Mouse (Mus musculus) right cerebral cortex, postnatal 36 days (tissue): ENCODE results near the gene Acsl5.

Experiments
- DNase-seq, 2 experiments: peaks; one replicate each; pipeline ENCODE4 v3.0.0; 2022; ENCODE audit warnings: low spot score in 2 of 2, mixed read lengths in 1 of 2

Acsl5 gene

DNA sequence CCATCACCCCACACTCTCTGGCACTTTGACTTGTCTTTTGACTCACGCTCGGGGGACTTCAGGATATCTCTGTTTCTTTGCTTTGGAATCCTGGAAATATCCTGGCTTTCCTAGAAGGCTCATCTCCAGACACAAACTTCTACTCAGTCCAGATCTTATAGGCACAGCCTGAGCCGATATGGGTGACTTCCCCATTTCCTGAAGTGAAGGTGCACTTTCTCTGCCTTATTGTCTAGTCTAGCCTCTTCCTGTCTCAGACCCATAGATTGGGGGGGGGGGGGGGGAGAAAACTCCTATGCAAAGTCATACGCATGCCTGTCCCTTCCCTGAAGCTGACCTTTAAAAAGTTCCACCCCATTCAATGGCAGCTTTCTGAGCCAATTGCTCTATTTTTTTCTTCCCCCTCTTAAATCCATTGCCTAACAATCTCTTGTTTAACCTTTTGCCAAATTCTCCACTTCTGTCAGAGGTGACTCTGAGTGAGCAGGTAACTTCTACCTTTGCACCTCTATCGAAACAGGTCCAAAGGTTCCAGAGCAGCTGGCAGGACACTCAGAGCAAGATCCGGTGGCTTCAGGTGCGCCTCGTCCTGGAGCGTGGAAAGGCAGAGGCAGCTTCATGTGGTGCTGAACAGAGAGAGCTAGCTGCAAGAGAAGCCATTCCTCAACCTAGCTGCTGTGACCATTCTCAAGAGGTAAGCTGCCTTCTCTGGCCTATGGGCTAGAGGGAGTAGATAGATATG lies at the start of gene Acsl5:
Gene Acsl5, plus strand, starts transcription at position 556 of the 742 bp plus-strand sequence.
- DNase-seq = no peak

DNA sequence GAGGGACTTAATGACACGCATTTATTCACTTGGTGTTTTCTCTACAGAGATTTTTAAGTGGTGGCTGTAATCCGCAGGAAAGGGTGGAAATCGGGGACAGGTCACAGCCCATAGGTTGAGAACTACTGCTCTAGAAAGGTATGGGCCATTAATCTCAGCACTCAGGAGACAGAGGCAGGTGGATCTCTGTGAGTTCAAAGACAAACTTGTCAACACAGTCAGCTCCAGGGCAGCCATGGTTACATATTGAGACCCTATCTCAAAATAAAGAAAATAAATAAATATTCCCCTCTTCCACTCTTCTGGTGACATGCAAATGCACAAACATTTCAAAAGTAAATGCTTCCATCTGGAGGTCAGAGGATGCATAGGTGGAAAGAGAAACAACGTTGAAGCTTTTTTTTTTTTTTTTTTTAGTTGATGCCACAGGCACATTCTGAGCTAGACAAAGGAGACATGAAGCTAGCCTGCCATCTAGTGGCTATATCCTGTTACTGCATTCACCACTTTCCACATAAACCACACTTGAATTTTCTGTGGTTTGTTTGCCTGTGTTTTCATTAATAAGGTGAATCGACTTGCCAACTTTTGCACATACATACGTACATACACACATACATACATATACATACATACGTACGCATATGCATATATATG lies 45.1 kb upstream of the Acsl5 start:
- peak in 1 of 2 experiments; percentile 14 for DNase-seq

GRCm38 (mm10) chr19:55207205-55207604 lies 44.5 kb upstream of the Acsl5 start:
- no peak for DNase-seq

GRCm38 (mm10) chr19:55207746-55208538 lies 43.8 kb upstream of the Acsl5 start:
- no peak for DNase-seq

GRCm38 (mm10) chr19:55208654-55209053 lies 43.1 kb upstream of the Acsl5 start:
- DNase-seq = no peak

DNA sequence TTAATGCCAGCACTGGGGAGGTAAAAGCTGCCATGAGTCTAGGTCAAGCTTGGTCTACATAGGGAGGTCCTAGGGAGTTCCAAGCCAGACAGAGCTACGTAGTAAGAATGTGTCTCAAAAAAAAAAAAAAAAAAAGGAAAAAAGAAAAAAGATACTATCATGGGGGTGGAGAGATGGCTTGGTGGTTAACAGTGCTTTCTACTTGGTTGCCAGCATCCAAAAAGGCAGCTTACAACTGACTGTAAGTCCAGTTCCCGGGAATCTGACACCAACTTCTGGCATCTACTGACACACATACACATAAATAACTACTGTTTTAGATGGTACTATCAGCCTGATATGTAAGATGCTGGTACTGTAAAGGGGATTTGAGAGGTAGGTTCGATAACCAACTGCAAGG lies 42.7 kb upstream of the Acsl5 start:
- no peak for DNase-seq

- DNase-seq = no peak
These were observed 40.0 kb upstream of the Acsl5 start for GRCm38 (mm10) chr19:55211698-55212097.

DNA sequence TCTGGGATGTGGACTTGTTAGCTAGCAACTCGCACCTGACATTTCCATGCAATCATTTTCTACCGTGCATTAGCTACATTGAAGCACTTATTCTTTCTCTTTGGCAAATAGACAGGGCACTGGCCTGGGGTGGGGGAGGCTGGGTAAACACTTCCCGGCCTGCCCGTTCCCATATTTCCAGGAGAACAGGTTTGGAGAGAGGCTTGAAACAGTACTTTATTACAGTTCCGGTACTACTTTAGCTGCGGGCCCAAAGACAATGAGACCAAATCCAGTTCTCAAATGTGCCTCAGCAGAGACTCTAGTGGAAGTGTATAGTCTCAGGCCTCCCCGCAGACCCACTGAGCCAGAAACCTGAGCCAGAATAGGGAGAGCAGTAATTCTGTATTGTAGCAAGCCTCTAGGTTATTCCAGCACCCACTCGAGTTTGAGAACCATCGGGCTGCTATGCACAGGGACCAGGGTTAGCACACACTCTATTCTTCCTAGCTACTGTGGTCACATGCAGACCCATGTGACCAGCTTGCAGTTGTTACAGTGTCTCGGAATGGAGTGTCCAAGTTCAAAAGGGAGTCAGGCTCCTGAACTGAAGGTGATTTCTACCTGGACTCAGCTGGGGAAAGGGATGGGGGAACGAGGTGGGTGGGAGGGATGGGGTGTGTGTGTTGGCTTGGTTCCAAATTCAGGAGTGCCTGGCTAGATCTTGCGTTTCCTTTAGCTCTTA lies 38.0 kb upstream of the Acsl5 start:
- no peak for DNase-seq

- DNase-seq = no peak
These were observed 34.9 kb upstream of the Acsl5 start for GRCm38 (mm10) chr19:55216876-55217275.

GRCm38 (mm10) chr19:55217365-55217764 lies 34.4 kb upstream of the Acsl5 start:
- DNase-seq = peak; percentile 73 to 83

DNA sequence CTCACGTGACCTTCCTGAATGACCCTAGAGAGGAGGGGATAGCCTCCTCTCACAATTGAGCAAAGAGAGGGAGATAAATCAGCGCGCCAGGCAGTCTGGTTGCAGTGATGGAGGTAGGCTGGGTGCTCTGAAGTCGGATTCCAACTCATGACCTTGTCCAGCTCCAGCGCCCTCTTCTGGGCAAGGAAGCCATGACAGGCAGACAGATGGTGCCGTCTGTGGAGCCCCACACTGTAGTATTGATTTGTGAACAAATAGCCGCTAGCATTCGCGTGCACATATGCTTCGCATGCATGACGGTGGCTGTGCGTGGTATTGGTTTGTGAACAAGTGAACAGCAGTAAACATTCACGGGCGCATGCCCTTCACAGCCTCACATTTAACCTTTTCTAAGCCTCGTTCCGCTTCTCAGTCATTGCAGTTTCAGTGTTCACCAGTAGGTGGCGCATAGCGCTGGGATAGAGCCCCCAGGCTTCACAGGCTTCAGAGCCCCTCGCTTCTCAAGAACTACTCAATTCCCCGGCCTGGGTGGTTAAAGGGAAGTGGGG lies 33.5 kb upstream of the Acsl5 start:
- DNase-seq = peak; percentile 74 to 79

DNA sequence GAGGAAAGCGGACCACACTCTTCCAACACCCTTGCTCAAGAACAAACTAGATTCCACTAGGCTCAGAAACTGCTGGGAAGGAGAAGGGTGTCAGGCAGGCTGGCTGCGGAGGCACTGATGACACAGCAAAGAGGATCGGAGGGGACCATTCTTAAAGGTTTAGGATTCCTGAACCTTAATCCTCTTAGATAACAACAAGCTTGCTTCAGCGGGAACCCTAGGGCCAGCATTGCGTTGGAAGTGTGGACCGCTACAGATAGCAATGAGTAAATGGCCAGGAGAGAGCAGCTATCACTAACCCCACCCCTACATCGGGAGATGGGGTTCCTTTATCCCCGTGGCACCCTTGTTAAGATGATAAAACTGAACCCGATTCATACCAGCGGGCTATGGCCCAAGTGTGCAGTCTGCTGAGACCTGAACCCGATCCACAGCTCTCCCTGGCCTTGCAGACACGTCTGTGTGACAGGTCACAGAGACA lies 33.0 kb upstream of the Acsl5 start:
- no peak for DNase-seq

- no peak for DNase-seq
These were observed 32.4 kb upstream of the Acsl5 start for GRCm38 (mm10) chr19:55219359-55219758.

DNA sequence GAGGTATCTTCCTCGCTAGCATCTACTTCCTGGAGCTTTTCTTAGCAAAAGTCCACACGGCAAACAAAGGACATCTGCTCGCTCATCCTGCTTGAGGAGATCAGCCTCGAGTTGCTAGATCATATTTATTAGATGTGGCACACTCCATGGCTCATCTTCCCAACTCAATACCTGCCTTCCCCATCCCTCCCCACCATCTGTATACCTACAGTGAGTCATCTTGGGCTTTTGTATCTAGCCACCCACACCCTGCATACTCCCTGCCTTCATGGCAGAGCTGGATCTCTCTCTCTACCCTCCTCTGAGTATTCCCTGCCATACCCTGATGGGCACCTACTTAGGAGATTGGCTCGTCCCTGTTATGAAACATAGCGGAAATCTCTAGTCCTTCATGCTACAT lies 30.5 kb upstream of the Acsl5 start:
- DNase-seq = peak; percentile 44 to 49

DNA sequence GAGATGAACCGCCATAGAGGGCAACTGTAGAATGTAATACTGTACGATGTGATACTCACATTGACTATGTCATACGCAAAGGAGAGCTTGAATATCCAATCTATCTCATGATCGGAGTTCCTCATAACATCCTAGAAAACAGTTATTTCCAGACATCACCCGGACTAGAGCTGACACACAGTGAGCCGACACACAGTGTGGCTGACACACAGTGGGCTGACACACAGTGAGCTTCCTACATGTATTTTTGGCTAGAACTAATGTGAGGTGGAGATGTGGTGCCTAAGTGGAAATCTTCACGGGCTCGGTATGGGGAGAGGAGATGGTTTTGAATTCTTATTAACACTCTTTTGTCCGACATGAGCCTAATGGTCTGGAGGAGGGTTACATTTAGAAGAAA lies 29.5 kb upstream of the Acsl5 start:
- no peak for DNase-seq

GRCm38 (mm10) chr19:55226621-55227020 lies 25.1 kb upstream of the Acsl5 start:
- DNase-seq = no peak

- no peak for DNase-seq
These were observed 24.6 kb upstream of the Acsl5 start for GRCm38 (mm10) chr19:55227135-55227534.

- peak in 1 of 2 experiments; percentile 53 for DNase-seq
These were observed 20.7 kb upstream of the Acsl5 start for GRCm38 (mm10) chr19:55231081-55231480.

DNA sequence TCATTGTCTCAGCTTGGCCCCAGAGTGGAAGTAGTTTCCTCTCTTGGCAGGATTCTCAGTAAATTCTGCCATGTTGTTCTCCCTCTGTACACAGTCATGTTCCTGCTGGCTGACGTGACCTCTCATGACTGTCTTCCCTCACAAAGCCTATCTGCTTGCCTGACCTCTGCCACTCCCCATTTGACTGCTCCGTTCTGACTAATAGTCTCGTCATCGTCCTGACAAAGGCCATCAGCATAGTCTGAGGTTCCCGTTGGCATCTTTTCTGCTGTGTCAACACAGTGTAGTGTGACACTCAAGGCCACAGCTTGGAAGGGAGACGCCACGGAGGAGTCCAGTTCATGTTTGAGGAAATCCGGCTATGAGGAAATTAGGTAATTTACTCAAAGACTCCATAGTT lies 19.6 kb upstream of the Acsl5 start:
- DNase-seq = no peak

- DNase-seq = no peak
These were observed 15.7 kb upstream of the Acsl5 start for GRCm38 (mm10) chr19:55236026-55236425.

- peak in 1 of 2 experiments; percentile 59 for DNase-seq
These were observed 15.2 kb upstream of the Acsl5 start for GRCm38 (mm10) chr19:55236564-55236963.
